29 mouse cellular contexts compared by ENCODE assay signal in genomic region chr2:158276878-158277277, GRCm38 (mm10). TPM values are rescaled to one million over a fixed set of nuclear protein-coding genes. Genes with fewer than 3 reads are reported as not detected.
"Had no signal": no experiment of that assay in that cellular context is flagged by ENCODE, and none has a peak within 500 bp of the region (broad histone marks: within the 10 kb centered on the region; RNA-seq: fewer than 3 reads in every experiment).

No protein-coding gene starts in this region.

- H3K36me3 ChIP-seq: limb, embryonic 10.5 days; limb, embryonic 13.5 days; liver, embryonic 13.5 days; lung, embryonic 15.5 days; midbrain, embryonic 12.5 days; midbrain, embryonic 15.5 days had no signal

- H3K9me3 ChIP-seq: limb, embryonic 10.5 days; limb, embryonic 13.5 days; liver, embryonic 13.5 days; lung, embryonic 15.5 days; midbrain, embryonic 12.5 days; midbrain, embryonic 15.5 days had no signal

- H3K27ac ChIP-seq: layer of hippocampus, adult 2 months; limb, embryonic 13.5 days; liver, embryonic 13.5 days; lung, embryonic 15.5 days; midbrain, embryonic 12.5 days; midbrain, embryonic 15.5 days had no signal

- H3K4me1 ChIP-seq: midbrain, embryonic 15.5 days had no signal

- H3K27me3 ChIP-seq: limb, embryonic 13.5 days; liver, embryonic 13.5 days; lung, embryonic 15.5 days; midbrain, embryonic 12.5 days; midbrain, embryonic 15.5 days had no signal

- DNase-seq: kidney, adult 18-20 months; kidney, postnatal 10 days; layer of hippocampus, adult 9-11 months; liver, embryonic 13.5 days; lung, postnatal 14 days; lung, postnatal 4 days; right cerebral cortex, postnatal 25 days; spleen, adult 18-20 months; thymus, adult 2 months; thymus, postnatal 14 days; thymus, postnatal 4 days had no signal

- H3K9ac ChIP-seq: limb, embryonic 13.5 days; liver, embryonic 13.5 days; lung, embryonic 15.5 days; midbrain, embryonic 12.5 days; midbrain, embryonic 15.5 days had no signal

- H3K4me2 ChIP-seq: limb, embryonic 13.5 days; liver, embryonic 13.5 days; lung, embryonic 15.5 days; midbrain, embryonic 12.5 days; midbrain, embryonic 15.5 days had no signal

- ATAC-seq: inflammation-experienced regulatory T-cells, adult 6 months; intestine, embryonic 16.5 days; midbrain, embryonic 15.5 days had no signal

- H3K4me3 ChIP-seq: layer of hippocampus, adult 2 months; limb, embryonic 10.5 days; limb, embryonic 13.5 days; liver, embryonic 13.5 days; lung, embryonic 15.5 days; midbrain, embryonic 12.5 days; midbrain, embryonic 15.5 days had no signal

RNA-seq across cellular contexts. Expression of gene Bpi, which starts 19.0 kb away (rescaled TPM):
- total RNA-seq: layer of hippocampus, adult 2 months; layer of hippocampus, postnatal 25 days; left cerebral cortex, adult 18-20 months; left cerebral cortex, postnatal 25 days; liver, adult 2 months; megakaryocyte-erythroid progenitor cell, adult 5-6 weeks; monocyte, adult 5-6 weeks had no signal
- polyA plus RNA-seq: inflammation-experienced regulatory T-cells, adult 6 months; intestine, embryonic 16.5 days; large intestine, adult 2 months; limb, embryonic 10.5 days; limb, embryonic 13.5 days; liver, adult 2 months; liver, embryonic 13.5 days; liver, embryonic 16.5 days; lung, embryonic 15.5 days; midbrain, embryonic 12.5 days; midbrain, embryonic 15.5 days; neural tube, embryonic 11.5 days; stomach, embryonic 16.5 days had no signal

RNA-seq across cellular contexts. Expression of gene Lbp, which starts 29.4 kb away (rescaled TPM):
- total RNA-seq: megakaryocyte-erythroid progenitor cell, adult 5-6 weeks had no signal

RNA-seq across cellular contexts. Expression of gene D630003M21Rik, which starts 47.9 kb away (rescaled TPM):
- total RNA-seq: megakaryocyte-erythroid progenitor cell, adult 5-6 weeks; monocyte, adult 5-6 weeks had no signal
- polyA plus RNA-seq: inflammation-experienced regulatory T-cells, adult 6 months had no signal
